In genomic region chr12:69485652-69486651, GRCm38 (mm10) we compare ENCODE assay signal across 7 mouse cellular contexts.
DNase-seq lines count a peak whose midpoint lies in the region; ATAC-seq and TF ChIP-seq lines count a peak whose summit lies in the region.

No protein-coding gene starts in this region.

- peaks cover 9% of the 10 kb centered on the region for H3K9me3 ChIP-seq in CH12.LX (replicated peaks; ENCODE audit: low read length)
- 0 out of 2 replicates have a peak, but pooled peaks cover 2% of the 10 kb centered on the region for H3K9me3 ChIP-seq in forebrain, embryonic 16.5 days (ENCODE audit: control insufficient read depth, low read length)
- H3K9me3 ChIP-seq in hindbrain, embryonic 14.5 days (ENCODE audit: control insufficient read depth, low read length), result no peaks in the 10 kb centered on the region
- no peaks in the 10 kb centered on the region for H3K9me3 ChIP-seq in limb, embryonic 14.5 days (ENCODE audit: control insufficient read depth, low read length)
- H3K9me3 ChIP-seq in midbrain, postnatal 0 days (ENCODE audit: low read length), result no peaks in the 10 kb centered on the region

- peak; percentile 66 for TF ChIP-seq POLR2A in CH12.LX (IDR thresholded peaks at IDR 0.05; ENCODE audit: low read depth, low read length)
- no peak for TF ChIP-seq POLR2A in limb, embryonic 14.5 days (IDR thresholded peaks at IDR 0.05; ENCODE audit: borderline replicate concordance, extremely low read depth, insufficient read depth, insufficient read length)

- WGBS in forebrain, embryonic 16.5 days, result 33% methylated on average over 14 of the region's 14 CpGs
- WGBS in hindbrain, embryonic 14.5 days, result 22% methylated on average over 14 of the region's 14 CpGs
- 40% methylated on average over 14 of the region's 14 CpGs for WGBS in limb, embryonic 14.5 days
- WGBS in midbrain, postnatal 0 days, result 28% methylated on average over 14 of the region's 14 CpGs

- H3K4me2 ChIP-seq in CH12.LX (ENCODE audit: insufficient read depth, low read depth, poor library complexity, severe bottlenecking), result peak overlapping the region; percentile 63
- H3K4me2 ChIP-seq in forebrain, embryonic 16.5 days (ENCODE audit: low read length), result peak overlapping the region; percentile 38
- peak overlapping the region; percentile 36 for H3K4me2 ChIP-seq in hindbrain, embryonic 14.5 days (replicated peaks)
- no peak overlapping the region for H3K4me2 ChIP-seq in limb, embryonic 14.5 days (replicated peaks; ENCODE audit: low read depth, low read length, severe bottlenecking)
- peak overlapping the region; percentile 12; the same call in 1 of the 2 replicates for H3K4me2 ChIP-seq in midbrain, postnatal 0 days (ENCODE audit: low read depth, low read length, poor library complexity, severe bottlenecking)

- H3K4me1 ChIP-seq in CH12.LX (ENCODE audit: control insufficient read depth in 1 of 2, insufficient read depth in 2 of 2), result peaks cover 6 to 28% of the 10 kb centered on the region in 2 experiments
- H3K4me1 ChIP-seq in forebrain, embryonic 16.5 days (replicated peaks; ENCODE audit: control insufficient read depth, insufficient read depth, low read length), result peaks cover 7% of the 10 kb centered on the region
- peaks cover 9% of the 10 kb centered on the region for H3K4me1 ChIP-seq in hindbrain, embryonic 14.5 days (replicated peaks; ENCODE audit: control insufficient read depth, insufficient read depth, low read length)
- H3K4me1 ChIP-seq in limb, embryonic 14.5 days (ENCODE audit: control insufficient read depth, insufficient read depth, low read length), result peaks cover 22% of the 10 kb centered on the region
- H3K4me1 ChIP-seq in midbrain, postnatal 0 days (ENCODE audit: insufficient read depth, low read length), result no peaks in the 10 kb centered on the region

- dilution Hi-C loops in CH12.LX (cut with MboI; ENCODE audit: extremely low pct_ligation_motif_present, extremely low pct_unique_long_range_greater_than_20kb, low sequenced_read_pairs), result no loop called here

- H3K36me3 ChIP-seq in CH12.LX (replicated peaks in 1 of 2; ENCODE audit: control insufficient read depth in 1 of 2, insufficient read depth in 1 of 2, low read length in 1 of 2), result peaks cover 0 to 1% of the 10 kb centered on the region in 2 experiments
- no peaks in the 10 kb centered on the region for H3K36me3 ChIP-seq in forebrain, embryonic 16.5 days (ENCODE audit: control insufficient read depth, insufficient read depth)
- H3K36me3 ChIP-seq in hindbrain, embryonic 14.5 days (replicated peaks; ENCODE audit: control insufficient read depth, insufficient read depth), result no peaks in the 10 kb centered on the region
- H3K36me3 ChIP-seq in limb, embryonic 14.5 days (ENCODE audit: control insufficient read depth, insufficient read depth, low read length), result no peaks in the 10 kb centered on the region
- no peaks in the 10 kb centered on the region for H3K36me3 ChIP-seq in midbrain, postnatal 0 days (ENCODE audit: insufficient read depth, low read length)

- peak overlapping the region; percentile 7 to 24 (median 14) for H3K4me3 ChIP-seq in CH12.LX (replicated peaks in 1 of 3; ENCODE audit: low read depth in 2 of 3, low read length in 2 of 3, poor library complexity in 1 of 3)
- peak overlapping the region; percentile 14 for H3K4me3 ChIP-seq in forebrain, embryonic 16.5 days (replicated peaks; ENCODE audit: low read length)
- H3K4me3 ChIP-seq in hindbrain, embryonic 14.5 days (replicated peaks; ENCODE audit: low read length), result no peak overlapping the region
- H3K4me3 ChIP-seq in limb, embryonic 14.5 days (replicated peaks; ENCODE audit: low read length), result no peak overlapping the region
- H3K4me3 ChIP-seq in midbrain, postnatal 0 days (ENCODE audit: low read depth, low read length), result no peak overlapping the region

- peak overlapping the region; percentile 54 for H3K9ac ChIP-seq in CH12.LX (ENCODE audit: insufficient read depth, low read depth)
- peak overlapping the region; percentile 33; the same call in 1 of the 2 replicates for H3K9ac ChIP-seq in forebrain, embryonic 16.5 days (replicated peaks; ENCODE audit: low read depth, low read length)
- no peak overlapping the region for H3K9ac ChIP-seq in hindbrain, embryonic 14.5 days
- H3K9ac ChIP-seq in limb, embryonic 14.5 days (ENCODE audit: low read depth, low read length, severe bottlenecking), result no peak overlapping the region
- H3K9ac ChIP-seq in midbrain, postnatal 0 days (replicated peaks; ENCODE audit: low read length, poor library complexity, severe bottlenecking), result no peak overlapping the region

- no peak for TF ChIP-seq CTCF in CH12.LX (conservative IDR thresholded peaks at IDR 0.05 in 1 of 2, IDR thresholded peaks at IDR 0.05 in 1 of 2; ENCODE audit: low read depth in 2 of 2, low read length in 2 of 2)
- TF ChIP-seq CTCF in midbrain, postnatal 0 days (IDR thresholded peaks at IDR 0.05), result no peak

- peak; percentile 2 for TF ChIP-seq RAD21 in CH12.LX (IDR thresholded peaks at IDR 0.05; ENCODE audit: low read depth, low read length)

- H3K27ac ChIP-seq in CH12.LX (ENCODE audit: insufficient read depth, low read depth), result peak overlapping the region; percentile 18; the same call in 1 of the 2 replicates
- no peak overlapping the region for H3K27ac ChIP-seq in forebrain, embryonic 16.5 days (ENCODE audit: low read length)
- no peak overlapping the region for H3K27ac ChIP-seq in hindbrain, embryonic 14.5 days
- H3K27ac ChIP-seq in limb, embryonic 14.5 days (replicated peaks; ENCODE audit: low read depth, low read length), result no peak overlapping the region
- no peak overlapping the region for H3K27ac ChIP-seq in midbrain, postnatal 0 days (ENCODE audit: low read depth, low read length)

- in situ Hi-C loops in CH12.LX (cut with MboI; ENCODE audit: low pct_ligation_motif_present, low pct_unique_long_range_greater_than_20kb, low sequenced_read_pairs), result no loop called here

- no peaks in the 10 kb centered on the region for H3K79me2 ChIP-seq in CH12.LX (replicated peaks; ENCODE audit: control insufficient read depth, extremely low read depth, insufficient read depth, poor library complexity, severe bottlenecking)

- peak; percentile 80 for DNase-seq in CH12.LX (ENCODE audit: extremely low read depth)
- peak; percentile 48 for DNase-seq in ZHBTc4 (ENCODE audit: low read depth, low spot score)
- DNase-seq in hindbrain, embryonic 14.5 days (ENCODE audit: low spot score), result no peak
- no peak for DNase-seq in limb, embryonic 14.5 days (ENCODE audit: low spot score)
- peak; percentile 49 for DNase-seq in midbrain, postnatal 0 days (ENCODE audit: low spot score)
- DNase-seq in thymus, postnatal 14 days, result peak; percentile 55

- ATAC-seq in forebrain, embryonic 16.5 days, result peak; percentile 89
- ATAC-seq in hindbrain, embryonic 14.5 days (ENCODE audit: low FRiP score), result peak; percentile 79; the same call in 1 of the 2 replicates
- peak; percentile 14; the same call in 1 of the 2 replicates for ATAC-seq in limb, embryonic 14.5 days (ENCODE audit: low FRiP score, low read depth)
- peak; percentile 62 for ATAC-seq in midbrain, postnatal 0 days (ENCODE audit: low FRiP score)

- no peak for TF ChIP-seq EP300 in CH12.LX (IDR thresholded peaks at IDR 0.05; ENCODE audit: low read length)

- no peaks in the 10 kb centered on the region for H3K27me3 ChIP-seq in CH12.LX (replicated peaks)
- no peaks in the 10 kb centered on the region for H3K27me3 ChIP-seq in forebrain, embryonic 16.5 days (replicated peaks; ENCODE audit: control insufficient read depth, insufficient read depth, low read length)
- no peaks in the 10 kb centered on the region for H3K27me3 ChIP-seq in hindbrain, embryonic 14.5 days (ENCODE audit: control insufficient read depth, insufficient read depth, low read length)
- no peaks in the 10 kb centered on the region for H3K27me3 ChIP-seq in limb, embryonic 14.5 days (ENCODE audit: control insufficient read depth, insufficient read depth, low read length)
- H3K27me3 ChIP-seq in midbrain, postnatal 0 days (ENCODE audit: insufficient read depth, low read length), result no peaks in the 10 kb centered on the region

TF ChIP-seq in CH12.LX, 34 proteins besides CTCF, POLR2A, EP300 and RAD21 (continues in another document):
- TF ChIP-seq ZKSCAN1 (IDR thresholded peaks at IDR 0.05; ENCODE audit: borderline replicate concordance, low read depth, low read length), result no peak
- TF ChIP-seq ZMIZ1 (IDR thresholded peaks at IDR 0.05; ENCODE audit: low read depth, low read length), result no peak
- TF ChIP-seq MAZ (IDR thresholded peaks at IDR 0.05; ENCODE audit: low read depth, low read length), result peak; percentile 59; the same call in 1 of the 2 replicates
- TF ChIP-seq MAX (IDR thresholded peaks at IDR 0.05; ENCODE audit: low read length), result peak; percentile 90
- no peak for TF ChIP-seq ZC3H11A (IDR thresholded peaks at IDR 0.05; ENCODE audit: low read depth, low read length)
- TF ChIP-seq PAX5 (IDR thresholded peaks at IDR 0.05; ENCODE audit: low read length), result no peak
- TF ChIP-seq RCOR1 (conservative IDR thresholded peaks at IDR 0.05; ENCODE audit: low read depth, low read length), result 0 out of 2 replicates have a peak, but pooled peaks have one; percentile 46
- no peak for TF ChIP-seq JUND (conservative IDR thresholded peaks at IDR 0.05; ENCODE audit: low read depth, low read length)
- no peak for TF ChIP-seq ZNF384 (IDR thresholded peaks at IDR 0.05; ENCODE audit: low read depth, low read length)
- TF ChIP-seq KAT2A (IDR thresholded peaks at IDR 0.05; ENCODE audit: insufficient replicate concordance, low read length), result 0 out of 2 replicates have a peak, but pooled peaks have one; percentile 31
- TF ChIP-seq TBP (conservative IDR thresholded peaks at IDR 0.05; ENCODE audit: low read depth, low read length), result 0 out of 2 replicates have a peak, but pooled peaks have one; percentile 56
- peak; percentile 70; the same call in 1 of the 2 replicates for TF ChIP-seq CHD1 (IDR thresholded peaks at IDR 0.05; ENCODE audit: low read depth, low read length)
- peak; percentile 57; the same call in 1 of the 2 replicates for TF ChIP-seq BHLHE40 (IDR thresholded peaks at IDR 0.05; ENCODE audit: low read depth, low read length)
- peak; percentile 35 for TF ChIP-seq IRF4 (IDR thresholded peaks at IDR 0.05; ENCODE audit: low read depth, low read length)
- no peak for TF ChIP-seq MAFK (IDR thresholded peaks at IDR 0.05; ENCODE audit: insufficient replicate concordance, low read length)
- TF ChIP-seq UBTF (IDR thresholded peaks at IDR 0.05; ENCODE audit: low read depth, low read length), result no peak
- TF ChIP-seq USF2 (conservative IDR thresholded peaks at IDR 0.05; ENCODE audit: low read depth, low read length), result peak; percentile 15; the same call in 1 of the 2 replicates
- 0 out of 2 replicates have a peak, but pooled peaks have one; percentile 19 for TF ChIP-seq HCFC1 (IDR thresholded peaks at IDR 0.05; ENCODE audit: low read depth, low read length)
- TF ChIP-seq SIN3A (IDR thresholded peaks at IDR 0.05; ENCODE audit: low read length), result peak; percentile 75
- no peak for TF ChIP-seq GABPA (IDR thresholded peaks at IDR 0.05; ENCODE audit: insufficient replicate concordance, low read depth, low read length)
- TF ChIP-seq MEF2A (IDR thresholded peaks at IDR 0.05; ENCODE audit: borderline replicate concordance, low read depth, low read length), result no peak
- TF ChIP-seq MYC (IDR thresholded peaks at IDR 0.05; ENCODE audit: low read depth, low read length), result peak; percentile 78

Comparison
In these comparisons a context has a peak if more than half of its experiments do, and no peak if none do; other contexts are left out.
1. DNase-seq: peak in CH12.LX (single experiment), ZHBTc4 (single experiment), midbrain, postnatal 0 days (single experiment) and thymus, postnatal 14 days (single experiment); none in hindbrain, embryonic 14.5 days (single experiment) and limb, embryonic 14.5 days (single experiment).
2. H3K4me3 ChIP-seq: peak in CH12.LX (3 of 3) and forebrain, embryonic 16.5 days (single experiment); none in hindbrain, embryonic 14.5 days (single experiment), limb, embryonic 14.5 days (single experiment) and midbrain, postnatal 0 days (single experiment).
3. H3K9ac ChIP-seq: peak in CH12.LX (single experiment) and forebrain, embryonic 16.5 days (single experiment); none in hindbrain, embryonic 14.5 days (single experiment), limb, embryonic 14.5 days (single experiment) and midbrain, postnatal 0 days (single experiment).
4. ATAC-seq: peak in every context shown above with its lines; median percentile 89 in forebrain, embryonic 16.5 days; 79 in hindbrain, embryonic 14.5 days; 62 in midbrain, postnatal 0 days; 14 in limb, embryonic 14.5 days.